Mouse (Mus musculus): ENCODE measurements around the gene Disp1. TPM values are rescaled to one million over a fixed set of nuclear protein-coding genes. Genes with fewer than 3 reads are reported as not detected.

Gene Disp1
- polyA plus RNA-seq, 1 experiment from 2014 or later, result 7.5 TPM

DNA sequence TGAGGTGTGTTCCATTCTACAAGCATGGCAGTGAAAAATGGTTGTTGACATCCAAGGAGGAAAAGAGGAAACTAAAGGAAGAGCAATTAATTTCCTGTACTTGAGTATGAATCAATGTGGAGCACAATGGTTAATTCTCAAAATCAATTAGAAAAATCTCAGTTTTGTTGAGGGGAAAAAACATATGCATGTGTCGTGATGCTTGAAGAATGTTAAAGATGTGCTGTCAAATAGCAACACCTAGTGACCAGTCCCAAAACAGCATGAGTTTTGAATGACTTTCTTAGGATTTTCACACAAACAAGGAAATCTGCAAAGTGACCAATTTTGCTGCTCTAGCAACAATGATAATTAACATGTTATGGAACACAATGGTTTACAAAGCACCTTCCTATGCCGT lies 16.6 kb upstream of the Disp1 start:
- Histone ChIP-seq H3K27me3 (replicated peaks; ENCODE audit: control insufficient read depth, insufficient read depth, low read length) (no peaks in the 10 kb centered on the region), H3K27ac (ENCODE audit: low read depth, low read length) (no peak overlapping the region), H3K4me1 (ENCODE audit: control insufficient read depth, insufficient read depth, low read depth, low read length) (no peaks in the 10 kb centered on the region), H3K4me2 (ENCODE audit: low read length) (no peak overlapping the region), H3K9me3 (ENCODE audit: control insufficient read depth, low read length) (no peaks in the 10 kb centered on the region), H3K9ac (ENCODE audit: low read depth, low read length) (no peak overlapping the region), H3K36me3 (ENCODE audit: control insufficient read depth, insufficient read depth, low read length) (no peaks in the 10 kb centered on the region), H3K4me3 (ENCODE audit: low read length) (no peak overlapping the region)
- 24% methylated on average over 2 of the region's 2 CpGs for WGBS
- no peak for ATAC-seq

DNA sequence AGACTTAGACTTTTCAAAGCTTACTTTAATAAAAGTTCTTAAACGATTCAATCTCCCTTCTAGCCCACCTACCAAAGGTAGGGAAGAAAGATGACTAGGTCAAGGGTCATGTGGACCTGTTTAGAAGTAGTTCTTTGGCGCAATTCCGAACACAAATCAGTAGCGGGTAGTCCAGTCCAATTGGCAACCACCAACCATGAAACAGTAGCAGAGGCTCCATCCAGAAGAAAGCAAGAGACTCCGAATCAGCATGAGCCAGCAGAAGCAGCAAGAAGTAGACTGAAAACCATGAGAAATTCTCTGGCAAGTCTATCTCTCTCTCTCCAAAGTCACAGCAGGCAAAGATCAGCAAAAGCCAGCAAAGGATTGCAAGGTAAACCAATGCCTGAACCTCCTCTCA lies 15.1 kb upstream of the Disp1 start:
- Histone ChIP-seq H3K9me3 (ENCODE audit: control insufficient read depth, low read length) (no peaks in the 10 kb centered on the region), H3K36me3 (ENCODE audit: control insufficient read depth, insufficient read depth, low read length) (no peaks in the 10 kb centered on the region), H3K4me2 (ENCODE audit: low read length) (no peak overlapping the region), H3K4me3 (ENCODE audit: low read length) (no peak overlapping the region), H3K4me1 (ENCODE audit: control insufficient read depth, insufficient read depth, low read depth, low read length) (no peaks in the 10 kb centered on the region), H3K9ac (ENCODE audit: low read depth, low read length) (no peak overlapping the region), H3K27me3 (replicated peaks; ENCODE audit: control insufficient read depth, insufficient read depth, low read length) (no peaks in the 10 kb centered on the region), H3K27ac (ENCODE audit: low read depth, low read length) (no peak overlapping the region)
- WGBS, result 92% methylated on average over 5 of the region's 5 CpGs
- ATAC-seq, result no peak

DNA sequence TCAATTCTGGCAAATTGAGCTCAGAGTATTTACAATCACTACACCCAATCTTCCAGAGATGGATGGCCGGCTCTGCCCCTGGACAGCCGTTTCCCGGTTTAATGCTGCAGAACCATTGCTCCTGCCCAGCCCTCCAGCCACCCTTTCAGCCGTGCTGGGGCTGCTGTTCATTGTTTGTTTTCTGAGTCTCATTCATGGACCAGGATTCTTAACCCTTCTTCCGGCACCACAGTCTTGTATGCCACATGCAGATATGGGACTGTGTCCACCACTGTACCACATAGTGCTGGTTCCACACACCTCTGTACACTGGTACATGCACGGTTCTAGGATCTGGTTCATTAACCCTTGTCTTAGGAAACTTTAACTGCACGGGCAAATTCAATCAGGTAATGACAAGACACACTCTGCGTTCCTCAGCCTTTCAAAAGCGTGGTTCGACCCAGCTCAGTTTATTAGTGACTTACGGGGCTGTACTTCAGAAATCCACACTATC lies 12.4 kb upstream of the Disp1 start:
- WGBS, result 73% methylated on average over 11 of the region's 11 CpGs
- H3K4me1 ChIP-seq (ENCODE audit: control insufficient read depth, insufficient read depth, low read depth, low read length), result no peaks in the 10 kb centered on the region
- H3K36me3 ChIP-seq (ENCODE audit: control insufficient read depth, insufficient read depth, low read length), result no peaks in the 10 kb centered on the region
- H3K9me3 ChIP-seq (ENCODE audit: control insufficient read depth, low read length), result no peaks in the 10 kb centered on the region
- no peak overlapping the region for H3K4me3 ChIP-seq (ENCODE audit: low read length)
- H3K9ac ChIP-seq (ENCODE audit: low read depth, low read length), result no peak overlapping the region
- H3K27ac ChIP-seq (ENCODE audit: low read depth, low read length), result no peak overlapping the region
- H3K27me3 ChIP-seq (replicated peaks; ENCODE audit: control insufficient read depth, insufficient read depth, low read length), result no peaks in the 10 kb centered on the region
- no peak overlapping the region for H3K4me2 ChIP-seq (ENCODE audit: low read length)
- ATAC-seq, result no peak

DNA sequence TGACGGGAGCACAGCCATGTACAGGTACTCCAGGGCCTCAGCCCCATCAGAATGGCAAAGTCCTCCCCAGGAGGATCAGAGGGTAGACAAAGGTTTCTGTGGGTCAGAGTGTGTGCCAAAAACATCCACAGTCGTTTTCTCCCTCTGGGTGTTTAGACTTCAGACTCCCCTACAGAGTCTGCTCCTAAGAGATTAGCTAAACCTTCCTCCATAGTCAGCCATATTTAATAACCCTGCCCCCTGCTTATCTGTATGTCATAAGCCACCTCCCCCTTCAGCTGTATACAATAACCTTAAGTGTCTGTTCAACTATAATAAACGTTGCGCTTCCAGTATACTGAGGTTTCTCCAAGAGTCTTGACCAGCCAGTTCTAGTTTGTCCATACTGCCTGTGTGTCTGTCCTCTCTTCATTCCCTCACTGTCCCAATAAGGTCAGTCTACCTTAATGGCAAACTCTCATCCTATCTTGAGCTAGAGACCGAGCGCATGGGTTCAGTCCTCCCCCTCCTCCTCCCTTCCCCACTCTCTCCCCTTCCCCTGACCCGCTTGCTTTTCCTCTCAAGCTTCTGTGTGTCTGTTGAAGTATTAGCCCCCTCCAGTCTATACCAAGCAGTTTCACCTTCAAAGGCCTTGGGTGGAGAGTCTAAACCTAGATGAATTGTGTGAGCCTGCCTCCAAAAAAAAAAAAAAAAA lies 11.8 kb upstream of the Disp1 start:
- H3K36me3 ChIP-seq (ENCODE audit: control insufficient read depth, insufficient read depth, low read length), result no peaks in the 10 kb centered on the region
- no peak overlapping the region for H3K27ac ChIP-seq (ENCODE audit: low read depth, low read length)
- no peaks in the 10 kb centered on the region for H3K27me3 ChIP-seq (replicated peaks; ENCODE audit: control insufficient read depth, insufficient read depth, low read length)
- H3K9me3 ChIP-seq (ENCODE audit: control insufficient read depth, low read length), result no peaks in the 10 kb centered on the region
- no peak overlapping the region for H3K4me2 ChIP-seq (ENCODE audit: low read length)
- no peaks in the 10 kb centered on the region for H3K4me1 ChIP-seq (ENCODE audit: control insufficient read depth, insufficient read depth, low read depth, low read length)
- H3K9ac ChIP-seq (ENCODE audit: low read depth, low read length), result no peak overlapping the region
- WGBS, result 80% methylated on average over 7 of the region's 7 CpGs
- no peak for ATAC-seq
- no peak overlapping the region for H3K4me3 ChIP-seq (ENCODE audit: low read length)

DNA sequence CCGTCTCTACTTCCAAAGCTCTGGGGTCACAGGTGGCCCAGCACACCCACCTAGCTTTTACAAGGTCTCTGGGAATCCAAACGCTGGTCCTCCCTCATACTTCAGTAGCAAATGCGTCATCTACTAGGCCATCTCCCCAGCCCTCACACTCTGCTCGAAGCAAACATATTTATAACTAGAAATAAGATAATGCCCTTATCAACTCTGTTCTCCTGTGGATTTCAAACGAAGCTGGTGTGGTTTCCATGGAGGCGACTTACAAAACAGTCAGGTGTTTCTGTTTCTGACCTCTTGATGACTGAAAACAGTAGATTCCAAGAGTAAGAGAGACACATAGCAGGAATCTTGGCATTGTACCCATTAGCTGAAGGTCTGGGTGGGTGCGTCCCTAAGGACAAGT lies 6.1 kb upstream of the Disp1 start:
- no peak for ATAC-seq
- H3K4me2 ChIP-seq (ENCODE audit: low read length), result no peak overlapping the region
- H3K9me3 ChIP-seq (ENCODE audit: control insufficient read depth, low read length), result no peaks in the 10 kb centered on the region
- H3K27me3 ChIP-seq (replicated peaks; ENCODE audit: control insufficient read depth, insufficient read depth, low read length), result no peaks in the 10 kb centered on the region
- 82% methylated on average over 7 of the region's 7 CpGs for WGBS
- no peak overlapping the region for H3K27ac ChIP-seq (ENCODE audit: low read depth, low read length)
- H3K36me3 ChIP-seq (ENCODE audit: control insufficient read depth, insufficient read depth, low read length), result no peaks in the 10 kb centered on the region
- H3K9ac ChIP-seq (ENCODE audit: low read depth, low read length), result no peak overlapping the region
- no peak overlapping the region for H3K4me3 ChIP-seq (ENCODE audit: low read length)
- H3K4me1 ChIP-seq (ENCODE audit: control insufficient read depth, insufficient read depth, low read depth, low read length), result no peaks in the 10 kb centered on the region

DNA sequence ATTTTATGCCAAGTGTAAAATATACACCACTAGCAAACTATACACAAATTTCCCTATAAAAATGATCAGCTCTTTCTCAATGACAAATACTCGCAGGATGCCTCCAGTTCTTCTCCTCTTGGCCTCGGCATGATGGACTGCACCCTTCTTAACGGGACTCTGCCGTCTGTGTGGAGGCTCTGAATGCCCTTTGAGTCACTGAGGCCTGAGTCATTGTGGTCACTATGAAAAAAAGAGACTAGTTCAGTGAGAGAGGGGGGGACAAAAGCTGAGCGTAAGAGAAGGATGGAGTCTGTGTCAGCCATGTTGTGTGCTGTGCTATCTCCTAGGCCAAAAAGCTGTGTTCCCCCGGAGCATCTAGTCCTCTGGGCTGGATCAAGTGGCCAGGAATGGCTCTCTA lies 2.3 kb downstream of the Disp1 start:
- 91% methylated on average over 6 of the region's 6 CpGs for WGBS
- Histone ChIP-seq H3K4me3 (ENCODE audit: low read length) (no peak overlapping the region), H3K27me3 (replicated peaks; ENCODE audit: control insufficient read depth, insufficient read depth, low read length) (no peaks in the 10 kb centered on the region), H3K4me1 (ENCODE audit: control insufficient read depth, insufficient read depth, low read depth, low read length) (peaks cover 12% of the 10 kb centered on the region), H3K4me2 (ENCODE audit: low read length) (no peak overlapping the region), H3K27ac (ENCODE audit: low read depth, low read length) (no peak overlapping the region), H3K36me3 (ENCODE audit: control insufficient read depth, insufficient read depth, low read length) (no peaks in the 10 kb centered on the region), H3K9ac (ENCODE audit: low read depth, low read length) (no peak overlapping the region), H3K9me3 (ENCODE audit: control insufficient read depth, low read length) (no peaks in the 10 kb centered on the region)
- no peak for ATAC-seq

DNA sequence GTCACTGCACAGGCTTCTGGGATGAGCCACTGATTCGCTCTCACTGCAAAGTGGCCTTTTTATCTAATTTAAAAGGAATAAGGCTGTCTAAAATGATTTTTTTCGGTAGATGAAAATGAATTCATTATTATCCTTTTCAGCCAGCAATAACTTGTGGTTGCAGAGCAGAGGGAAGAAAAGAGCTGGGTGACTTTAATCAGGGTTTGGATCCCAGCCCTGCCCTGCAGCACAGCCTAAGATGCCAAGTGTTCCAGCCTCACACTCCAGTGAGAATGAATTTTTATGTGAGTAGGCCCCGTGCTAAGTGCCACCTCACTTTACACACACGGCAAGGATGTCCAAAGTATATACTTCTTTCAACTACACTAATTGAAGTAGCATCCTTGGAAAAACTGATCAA lies 4.6 kb downstream of the Disp1 start:
- 74% methylated on average over 4 of the region's 4 CpGs for WGBS
- Histone ChIP-seq H3K9me3 (ENCODE audit: control insufficient read depth, low read length) (no peaks in the 10 kb centered on the region), H3K27ac (ENCODE audit: low read depth, low read length) (no peak overlapping the region), H3K4me3 (ENCODE audit: low read length) (no peak overlapping the region), H3K4me1 (ENCODE audit: control insufficient read depth, insufficient read depth, low read depth, low read length) (peaks cover 12% of the 10 kb centered on the region), H3K9ac (ENCODE audit: low read depth, low read length) (no peak overlapping the region), H3K36me3 (ENCODE audit: control insufficient read depth, insufficient read depth, low read length) (no peaks in the 10 kb centered on the region), H3K4me2 (ENCODE audit: low read length) (no peak overlapping the region), H3K27me3 (replicated peaks; ENCODE audit: control insufficient read depth, insufficient read depth, low read length) (no peaks in the 10 kb centered on the region)
- no peak for ATAC-seq

DNA sequence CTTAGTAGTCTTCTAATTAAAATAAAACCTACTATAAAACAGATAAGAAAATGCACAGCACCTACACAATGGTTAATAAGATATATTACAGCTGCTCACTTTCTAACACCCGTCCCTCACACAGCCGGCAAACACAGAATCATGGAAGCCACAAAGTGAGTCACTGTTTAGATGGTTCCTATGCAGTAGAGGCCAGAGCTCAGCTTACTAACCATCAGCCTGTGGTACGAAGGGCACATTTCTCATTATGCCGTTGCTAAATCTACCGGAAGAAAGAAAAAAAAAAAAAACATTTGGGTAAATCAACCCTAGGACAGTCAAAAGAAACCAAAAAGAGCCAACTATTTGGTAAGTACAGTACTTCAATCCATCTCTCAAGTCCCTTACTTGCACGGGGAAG lies 5.6 kb downstream of the Disp1 start:
- no peaks in the 10 kb centered on the region for H3K9me3 ChIP-seq (ENCODE audit: control insufficient read depth, low read length)
- 89% methylated on average over 6 of the region's 6 CpGs for WGBS
- no peak overlapping the region for H3K4me2 ChIP-seq (ENCODE audit: low read length)
- no peaks in the 10 kb centered on the region for H3K27me3 ChIP-seq (replicated peaks; ENCODE audit: control insufficient read depth, insufficient read depth, low read length)
- ATAC-seq, result no peak
- no peak overlapping the region for H3K27ac ChIP-seq (ENCODE audit: low read depth, low read length)
- H3K9ac ChIP-seq (ENCODE audit: low read depth, low read length), result no peak overlapping the region
- no peak overlapping the region for H3K4me3 ChIP-seq (ENCODE audit: low read length)
- no peaks in the 10 kb centered on the region for H3K36me3 ChIP-seq (ENCODE audit: control insufficient read depth, insufficient read depth, low read length)
- H3K4me1 ChIP-seq (ENCODE audit: control insufficient read depth, insufficient read depth, low read depth, low read length), result peaks cover 10% of the 10 kb centered on the region

DNA sequence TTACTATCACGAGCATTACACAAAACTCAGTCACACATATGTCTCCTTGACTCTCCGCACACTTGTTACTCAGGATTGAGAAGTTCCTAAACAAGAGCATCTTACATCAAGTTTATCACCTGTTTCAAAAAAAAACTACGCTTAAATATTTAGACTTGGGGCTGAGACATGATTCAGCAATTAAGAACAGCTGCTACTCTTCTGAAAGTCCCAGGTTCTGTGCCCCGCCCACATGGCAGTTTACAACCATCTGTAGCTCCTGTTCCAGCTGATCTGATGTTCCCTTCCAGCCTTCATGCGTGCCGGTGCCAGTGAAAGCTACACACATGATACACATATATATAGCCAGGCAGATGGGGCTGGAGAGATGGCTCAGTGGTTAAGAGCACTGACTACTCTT lies 7.5 kb downstream of the Disp1 start:
- WGBS, result 93% methylated on average over 6 of the region's 6 CpGs
- no peak overlapping the region for H3K4me2 ChIP-seq (ENCODE audit: low read length)
- no peak overlapping the region for H3K4me3 ChIP-seq (ENCODE audit: low read length)
- H3K4me1 ChIP-seq (ENCODE audit: control insufficient read depth, insufficient read depth, low read depth, low read length), result no peaks in the 10 kb centered on the region
- no peak overlapping the region for H3K27ac ChIP-seq (ENCODE audit: low read depth, low read length)
- no peaks in the 10 kb centered on the region for H3K36me3 ChIP-seq (ENCODE audit: control insufficient read depth, insufficient read depth, low read length)
- H3K9me3 ChIP-seq (ENCODE audit: control insufficient read depth, low read length), result no peaks in the 10 kb centered on the region
- ATAC-seq, result no peak
- H3K9ac ChIP-seq (ENCODE audit: low read depth, low read length), result no peak overlapping the region
- no peaks in the 10 kb centered on the region for H3K27me3 ChIP-seq (replicated peaks; ENCODE audit: control insufficient read depth, insufficient read depth, low read length)

Measured in hindbrain, embryonic 16.5 days (tissue).